Mouse (Mus musculus): ENCODE measurements around the gene Wdr86. TPM values are rescaled to one million over a fixed set of nuclear protein-coding genes. Genes with fewer than 3 reads are reported as not detected.

The Wdr86 gene
- polyA plus RNA-seq, 1 experiment from 2014 or later = 4.2 TPM

DNA sequence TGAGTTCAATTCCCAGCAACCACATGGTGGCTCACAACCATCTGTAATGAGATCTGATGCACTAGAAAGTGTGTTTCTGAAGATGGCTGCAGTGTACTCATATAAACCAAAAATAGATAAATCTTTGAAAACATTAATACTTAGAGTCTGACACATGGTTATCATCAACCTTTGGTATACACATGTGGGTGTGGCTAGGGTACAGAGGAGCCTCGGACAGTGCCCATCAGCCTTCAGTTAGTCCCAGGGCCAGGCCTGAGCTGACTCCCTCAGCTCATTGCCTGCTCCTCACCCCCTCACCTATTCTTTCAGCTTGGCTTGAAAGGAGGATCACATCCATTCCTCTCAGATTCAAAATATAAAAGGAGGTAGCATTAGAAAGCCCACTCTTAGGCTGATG lies 8.0 kb upstream of the Wdr86 start:
- H3K27ac ChIP-seq (ENCODE audit: low read length) = peak overlapping the region; percentile 88
- no peak overlapping the region for H3K4me3 ChIP-seq (ENCODE audit: low read length)
- ATAC-seq (replicated peaks; ENCODE audit: extremely low read depth, insufficient read depth, low FRiP score) = no peak
- peaks cover 14% of the 10 kb centered on the region for H3K4me1 ChIP-seq (ENCODE audit: control insufficient read depth, insufficient read depth, low read length)
- no peak overlapping the region for H3K4me2 ChIP-seq (ENCODE audit: low read depth, low read length)
- H3K9me3 ChIP-seq (replicated peaks; ENCODE audit: control insufficient read depth, low read length) = no peaks in the 10 kb centered on the region
- no peak overlapping the region for H3K9ac ChIP-seq (ENCODE audit: low read length)
- no peaks in the 10 kb centered on the region for H3K36me3 ChIP-seq (ENCODE audit: control insufficient read depth, insufficient read depth)
- no peaks in the 10 kb centered on the region for H3K27me3 ChIP-seq (ENCODE audit: control insufficient read depth, insufficient read depth, low read length)
- 67% methylated on average over 1 of the region's 1 CpGs for WGBS

DNA sequence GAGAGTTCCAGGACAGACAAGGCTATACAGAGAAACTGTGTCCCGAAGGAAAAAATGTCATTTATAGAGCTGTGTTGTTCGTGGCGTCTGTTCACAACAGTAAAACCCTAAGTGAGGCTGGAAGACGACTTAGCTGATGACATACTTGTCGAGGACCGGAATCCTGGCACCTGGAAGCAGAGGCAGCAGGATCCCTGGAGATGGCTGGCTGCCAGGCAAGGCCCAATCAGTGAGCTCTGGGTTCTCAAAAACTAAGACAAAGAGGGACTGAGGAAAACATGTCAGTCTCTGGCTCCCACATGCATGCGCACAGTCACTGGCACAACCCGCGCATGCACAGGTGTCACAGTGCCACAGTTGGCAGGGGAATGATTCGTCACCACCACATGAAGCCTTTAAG lies 7.1 kb upstream of the Wdr86 start:
- Histone ChIP-seq H3K4me1 (ENCODE audit: control insufficient read depth, insufficient read depth, low read length) (peaks cover 21% of the 10 kb centered on the region), H3K27ac (ENCODE audit: low read length) (no peak overlapping the region)
- 84% methylated on average over 10 of the region's 10 CpGs for WGBS

DNA sequence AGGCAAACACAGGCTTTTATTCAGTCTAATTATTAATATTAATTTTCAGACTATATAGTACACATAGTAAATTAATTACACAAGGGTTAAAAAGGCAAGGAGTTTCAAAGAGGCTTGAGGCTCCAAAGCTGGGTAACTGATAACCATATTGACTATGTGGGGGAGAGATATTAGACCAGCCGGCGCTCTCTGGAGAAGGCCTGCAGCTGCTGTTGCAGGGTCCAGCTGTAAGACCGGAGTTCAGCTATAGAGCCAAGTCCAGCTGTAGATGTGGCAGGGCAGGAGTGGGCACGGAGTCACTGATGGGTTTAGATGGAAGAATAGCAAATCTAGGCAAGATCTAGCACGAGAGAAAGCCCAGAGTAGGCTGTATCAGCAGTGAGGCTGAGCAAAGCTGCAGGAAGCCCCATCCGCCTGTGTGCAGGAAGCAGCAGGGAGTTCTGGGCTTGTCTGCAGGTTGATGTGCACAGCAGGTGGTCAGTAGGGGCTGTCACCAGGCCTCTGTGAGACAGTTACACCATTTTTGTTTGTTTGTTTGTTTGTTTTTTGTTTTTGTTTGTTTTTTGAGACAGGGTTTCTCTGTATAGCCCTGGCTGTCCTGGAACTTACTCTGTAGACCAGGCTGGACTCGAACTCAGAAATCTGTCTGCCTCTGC lies 3.4 kb upstream of the Wdr86 start:
- H3K27ac ChIP-seq (ENCODE audit: low read length) = no peak overlapping the region
- WGBS = 53% methylated on average over 7 of the region's 7 CpGs
- no peak overlapping the region for H3K4me3 ChIP-seq (ENCODE audit: low read length)

More for the DNA sequence above, 7.1 kb upstream of the Wdr86 start:
- no peak overlapping the region for H3K9ac ChIP-seq (ENCODE audit: low read length)
- H3K27me3 ChIP-seq (ENCODE audit: control insufficient read depth, insufficient read depth, low read length) = no peaks in the 10 kb centered on the region
- H3K9me3 ChIP-seq (replicated peaks; ENCODE audit: control insufficient read depth, low read length) = no peaks in the 10 kb centered on the region
- H3K36me3 ChIP-seq (ENCODE audit: control insufficient read depth, insufficient read depth) = no peaks in the 10 kb centered on the region
- H3K4me2 ChIP-seq (ENCODE audit: low read depth, low read length) = no peak overlapping the region
- no peak overlapping the region for H3K4me3 ChIP-seq (ENCODE audit: low read length)
- ATAC-seq (replicated peaks; ENCODE audit: extremely low read depth, insufficient read depth, low FRiP score) = no peak

DNA sequence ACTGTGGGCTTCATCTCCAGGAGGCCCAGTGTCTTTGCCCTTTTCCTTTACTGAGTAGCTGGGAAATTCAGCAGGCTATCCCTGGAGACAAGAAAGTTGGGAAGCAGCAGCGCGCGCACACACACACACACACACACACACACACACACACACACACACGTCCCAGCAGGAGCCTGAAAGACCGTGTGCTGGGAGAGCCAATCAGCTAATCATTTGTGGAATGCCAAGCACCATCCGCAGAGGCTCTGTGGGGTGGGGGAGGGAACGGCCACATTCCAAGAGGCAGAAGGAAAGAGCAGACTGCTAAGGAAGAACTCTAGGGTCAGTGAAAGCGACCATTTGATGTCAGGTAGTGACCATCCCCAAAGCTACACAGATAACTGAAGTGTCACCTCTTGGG lies 2.6 kb upstream of the Wdr86 start:
- no peak overlapping the region for H3K4me3 ChIP-seq (ENCODE audit: low read length)
- ATAC-seq (replicated peaks; ENCODE audit: extremely low read depth, insufficient read depth, low FRiP score) = no peak
- no peaks in the 10 kb centered on the region for H3K36me3 ChIP-seq (ENCODE audit: control insufficient read depth, insufficient read depth)
- no peak overlapping the region for H3K9ac ChIP-seq (ENCODE audit: low read length)
- peaks cover 20% of the 10 kb centered on the region for H3K27me3 ChIP-seq (ENCODE audit: control insufficient read depth, insufficient read depth, low read length)
- H3K4me1 ChIP-seq (ENCODE audit: control insufficient read depth, insufficient read depth, low read length) = peaks cover 23% of the 10 kb centered on the region
- 9% methylated on average over 8 of the region's 8 CpGs for WGBS
- H3K27ac ChIP-seq (ENCODE audit: low read length) = no peak overlapping the region; the same call in 1 of the 2 replicates
- no peak overlapping the region for H3K4me2 ChIP-seq (ENCODE audit: low read depth, low read length)
- no peaks in the 10 kb centered on the region for H3K9me3 ChIP-seq (replicated peaks; ENCODE audit: control insufficient read depth, low read length)

More for the DNA sequence above, 3.4 kb upstream of the Wdr86 start:
- Histone ChIP-seq H3K9ac (ENCODE audit: low read length) (no peak overlapping the region), H3K4me2 (ENCODE audit: low read depth, low read length) (no peak overlapping the region), H3K4me1 (ENCODE audit: control insufficient read depth, insufficient read depth, low read length) (peaks cover 25% of the 10 kb centered on the region), H3K27me3 (ENCODE audit: control insufficient read depth, insufficient read depth, low read length) (peaks cover 20% of the 10 kb centered on the region), H3K36me3 (ENCODE audit: control insufficient read depth, insufficient read depth) (no peaks in the 10 kb centered on the region), H3K9me3 (replicated peaks; ENCODE audit: control insufficient read depth, low read length) (no peaks in the 10 kb centered on the region)
- ATAC-seq (replicated peaks; ENCODE audit: extremely low read depth, insufficient read depth, low FRiP score) = no peak

DNA sequence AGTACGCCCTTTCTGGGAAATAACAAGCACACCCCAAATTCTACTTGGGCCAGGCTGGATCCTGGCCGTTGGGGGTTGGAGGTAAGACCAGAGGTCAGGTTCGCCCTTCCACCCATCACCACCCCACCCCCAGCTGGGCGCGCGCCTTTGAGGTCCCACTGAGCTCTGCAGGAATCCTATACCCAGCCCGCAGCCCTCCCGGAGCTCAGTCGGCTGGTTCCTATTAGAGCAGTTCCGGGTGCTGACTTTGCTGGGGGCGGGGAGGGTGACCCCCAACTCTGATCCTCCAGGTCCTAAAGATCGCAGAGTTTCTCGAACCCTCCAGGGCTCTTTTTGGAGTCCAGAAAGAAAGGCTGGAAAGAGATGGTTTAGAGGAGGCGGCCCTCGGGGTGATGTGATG lies 459 bp upstream of the Wdr86 start:
- Histone ChIP-seq H3K27me3 (ENCODE audit: control insufficient read depth, insufficient read depth, low read length) (peaks cover 20% of the 10 kb centered on the region), H3K4me2 (ENCODE audit: low read depth, low read length) (peak overlapping the region; percentile 84), H3K4me1 (ENCODE audit: control insufficient read depth, insufficient read depth, low read length) (peaks cover 27% of the 10 kb centered on the region), H3K36me3 (ENCODE audit: control insufficient read depth, insufficient read depth) (no peaks in the 10 kb centered on the region), H3K4me3 (ENCODE audit: low read length) (peak overlapping the region; percentile 50), H3K9me3 (replicated peaks; ENCODE audit: control insufficient read depth, low read length) (no peaks in the 10 kb centered on the region), H3K27ac (ENCODE audit: low read length) (no peak overlapping the region), H3K9ac (ENCODE audit: low read length) (peak overlapping the region; percentile 64)
- 6% methylated on average over 15 of the region's 15 CpGs for WGBS
- ATAC-seq (replicated peaks; ENCODE audit: extremely low read depth, insufficient read depth, low FRiP score) = no peak

DNA sequence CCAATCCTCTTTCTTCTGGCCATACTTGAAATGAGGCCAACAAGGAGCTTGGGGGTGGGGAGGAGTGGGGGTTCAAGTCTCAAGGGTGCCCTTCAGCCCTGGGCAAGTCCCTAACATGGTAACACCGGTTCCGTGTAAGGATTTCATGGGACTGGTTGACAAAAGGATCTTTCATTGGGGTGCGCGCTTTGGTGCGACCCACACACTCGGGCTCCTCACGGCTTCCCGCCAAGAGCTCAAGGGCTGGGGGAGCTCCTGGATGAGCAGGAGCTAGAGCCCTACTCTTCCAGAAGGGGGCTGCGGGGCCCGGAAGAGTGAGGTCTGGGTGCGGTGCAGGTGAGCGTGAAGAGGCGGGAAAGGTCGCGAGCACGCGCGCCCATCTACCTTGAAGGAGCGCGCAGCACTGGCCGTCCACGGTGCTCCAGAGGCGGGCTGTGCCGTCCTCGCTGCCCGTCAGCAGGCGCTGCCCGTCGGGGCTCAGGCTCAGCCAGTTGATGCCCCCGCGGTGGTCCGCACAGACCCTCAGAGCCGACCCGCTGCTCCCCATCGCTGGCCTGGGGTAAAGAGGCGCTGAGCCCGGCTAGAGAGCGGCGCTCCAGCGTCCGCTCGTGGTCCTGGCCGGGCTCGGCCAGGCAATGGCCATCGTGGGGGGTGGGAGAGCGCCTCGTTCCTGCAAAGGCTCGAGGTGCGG lies 585 bp downstream of the Wdr86 start:
- ATAC-seq (replicated peaks; ENCODE audit: extremely low read depth, insufficient read depth, low FRiP score) = no peak
- H3K4me2 ChIP-seq (ENCODE audit: low read depth, low read length) = peak overlapping the region; percentile 84
- no peaks in the 10 kb centered on the region for H3K9me3 ChIP-seq (replicated peaks; ENCODE audit: control insufficient read depth, low read length)
- peaks cover 20% of the 10 kb centered on the region for H3K27me3 ChIP-seq (ENCODE audit: control insufficient read depth, insufficient read depth, low read length)
- 1% methylated on average over 49 of the region's 49 CpGs for WGBS
- no peak overlapping the region for H3K27ac ChIP-seq (ENCODE audit: low read length)
- no peaks in the 10 kb centered on the region for H3K36me3 ChIP-seq (ENCODE audit: control insufficient read depth, insufficient read depth)
- H3K4me1 ChIP-seq (ENCODE audit: control insufficient read depth, insufficient read depth, low read length) = peaks cover 37% of the 10 kb centered on the region
- H3K9ac ChIP-seq (ENCODE audit: low read length) = peak overlapping the region; percentile 64
- peak overlapping the region; percentile 50 for H3K4me3 ChIP-seq (ENCODE audit: low read length)

DNA sequence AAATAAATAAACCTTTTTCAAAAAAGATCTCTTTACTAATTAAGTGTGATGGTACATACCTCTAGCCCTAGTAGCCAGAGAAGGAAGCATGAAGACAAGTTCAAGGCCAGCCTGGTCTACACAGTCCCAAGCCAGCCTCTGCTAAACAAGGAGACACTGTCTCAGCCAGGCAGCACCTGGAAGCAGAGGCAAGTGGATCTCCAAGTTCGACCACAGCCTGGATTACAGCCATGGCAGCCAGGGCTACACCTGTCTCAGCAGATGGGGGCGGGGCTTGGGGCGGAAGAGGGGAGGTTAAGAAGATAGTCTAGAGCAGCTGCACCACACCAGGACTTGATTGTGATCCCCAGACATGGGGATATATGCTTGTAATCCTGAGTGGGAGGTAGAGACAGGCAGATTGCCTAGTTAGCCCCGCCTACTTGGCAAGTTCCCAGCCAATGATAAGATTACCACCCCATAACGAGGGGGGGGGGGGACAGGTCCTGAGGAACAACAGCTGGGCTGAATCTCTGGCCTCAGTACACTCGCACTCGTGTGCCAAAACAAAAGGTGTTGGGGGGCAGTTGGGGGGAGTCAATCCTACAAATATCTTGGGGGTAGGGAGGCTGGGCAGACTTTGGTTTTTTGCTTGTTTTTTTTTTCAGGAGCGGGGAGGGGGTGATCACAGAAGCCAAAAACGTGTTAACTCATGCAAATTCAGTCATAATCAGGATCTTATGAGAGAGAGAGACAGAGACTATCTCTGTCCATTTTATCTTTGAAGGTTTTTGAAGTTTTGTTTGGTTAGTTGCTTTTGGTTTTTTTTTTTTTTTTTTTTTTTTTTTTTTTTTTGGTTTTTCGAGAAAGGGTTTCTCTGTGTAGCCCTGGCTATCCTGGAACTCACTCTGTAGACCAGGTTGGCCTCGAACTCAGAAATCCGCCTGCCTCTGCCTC lies 3.4 kb downstream of the Wdr86 start:
- no peak overlapping the region for H3K9ac ChIP-seq (ENCODE audit: low read length)
- no peak overlapping the region for H3K27ac ChIP-seq (ENCODE audit: low read length)
- H3K4me1 ChIP-seq (ENCODE audit: control insufficient read depth, insufficient read depth, low read length) = peaks cover 40% of the 10 kb centered on the region
- no peaks in the 10 kb centered on the region for H3K9me3 ChIP-seq (replicated peaks; ENCODE audit: control insufficient read depth, low read length)
- WGBS = 46% methylated on average over 11 of the region's 12 CpGs
- no peak for ATAC-seq (replicated peaks; ENCODE audit: extremely low read depth, insufficient read depth, low FRiP score)
- H3K4me3 ChIP-seq (ENCODE audit: low read length) = no peak overlapping the region
- no peaks in the 10 kb centered on the region for H3K36me3 ChIP-seq (ENCODE audit: control insufficient read depth, insufficient read depth)
- no peak overlapping the region for H3K4me2 ChIP-seq (ENCODE audit: low read depth, low read length)
- H3K27me3 ChIP-seq (ENCODE audit: control insufficient read depth, insufficient read depth, low read length) = peaks cover 20% of the 10 kb centered on the region

DNA sequence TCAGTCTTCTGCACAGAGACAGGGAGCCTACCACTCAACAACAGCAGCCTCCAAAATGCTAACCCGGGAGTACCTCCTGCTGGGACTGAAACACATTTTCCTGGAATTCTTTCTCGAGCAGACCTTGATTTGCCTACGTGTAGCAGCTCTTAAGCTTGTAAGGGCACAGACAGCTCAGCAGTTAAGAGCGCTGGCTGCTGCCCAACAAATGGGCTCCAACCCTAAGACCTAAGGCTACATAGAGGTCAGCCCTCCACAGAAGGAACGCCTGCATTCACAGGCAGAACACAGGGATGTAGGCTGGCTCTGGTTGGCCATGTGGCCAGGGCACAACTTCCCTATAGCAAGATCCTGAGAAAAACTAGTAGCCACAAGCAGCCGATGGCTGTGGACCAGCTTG lies 4.6 kb downstream of the Wdr86 start:
- peaks cover 34% of the 10 kb centered on the region for H3K4me1 ChIP-seq (ENCODE audit: control insufficient read depth, insufficient read depth, low read length)
- H3K9ac ChIP-seq (ENCODE audit: low read length) = no peak overlapping the region
- H3K27ac ChIP-seq (ENCODE audit: low read length) = no peak overlapping the region
- 49% methylated on average over 6 of the region's 6 CpGs for WGBS
- no peaks in the 10 kb centered on the region for H3K36me3 ChIP-seq (ENCODE audit: control insufficient read depth, insufficient read depth)
- no peak overlapping the region for H3K4me3 ChIP-seq (ENCODE audit: low read length)
- H3K4me2 ChIP-seq (ENCODE audit: low read depth, low read length) = no peak overlapping the region
- H3K9me3 ChIP-seq (replicated peaks; ENCODE audit: control insufficient read depth, low read length) = no peaks in the 10 kb centered on the region
- H3K27me3 ChIP-seq (ENCODE audit: control insufficient read depth, insufficient read depth, low read length) = peaks cover 14% of the 10 kb centered on the region
- ATAC-seq (replicated peaks; ENCODE audit: extremely low read depth, insufficient read depth, low FRiP score) = no peak
